Mouse (Mus musculus): ENCODE measurements around the gene Cwc27.

Cwc27 gene

DNA sequence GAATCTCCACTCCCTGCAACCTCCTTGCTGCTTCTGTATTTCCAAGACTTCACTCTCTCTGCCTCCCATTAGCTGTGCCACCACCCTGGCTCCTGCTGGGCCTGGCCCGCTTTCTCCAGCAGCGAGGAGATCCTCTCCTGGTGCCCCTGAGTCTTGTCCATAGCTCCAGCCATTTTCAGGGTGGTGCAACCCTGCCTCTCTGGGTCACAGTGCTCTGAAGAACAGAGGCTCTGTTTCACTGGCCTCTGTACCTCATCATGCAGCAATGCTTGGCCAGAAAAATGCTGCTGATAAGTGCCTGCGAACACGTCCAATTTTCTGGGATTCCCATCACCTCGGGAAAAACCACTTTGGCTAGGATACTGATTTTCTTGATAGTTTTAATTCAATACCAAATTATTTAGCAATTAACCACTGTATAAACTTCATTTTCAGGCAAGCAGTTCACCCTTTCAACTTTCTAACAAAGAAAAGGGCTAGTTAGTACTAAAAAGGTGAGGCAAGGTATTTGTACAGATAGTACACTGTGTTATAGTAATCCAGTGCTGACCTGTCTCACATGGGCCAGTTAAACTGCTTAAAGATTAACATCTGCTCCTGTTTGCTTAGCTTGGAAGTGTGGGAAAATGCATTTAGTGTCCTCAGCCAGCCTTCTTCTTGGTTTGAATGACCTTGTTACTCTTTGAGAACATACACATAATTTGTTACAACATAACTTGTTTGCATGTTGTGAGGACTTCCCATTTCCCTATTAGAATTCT, 176.1 kb downstream of the Cwc27 start:
- DNase-seq: no peak

DNA sequence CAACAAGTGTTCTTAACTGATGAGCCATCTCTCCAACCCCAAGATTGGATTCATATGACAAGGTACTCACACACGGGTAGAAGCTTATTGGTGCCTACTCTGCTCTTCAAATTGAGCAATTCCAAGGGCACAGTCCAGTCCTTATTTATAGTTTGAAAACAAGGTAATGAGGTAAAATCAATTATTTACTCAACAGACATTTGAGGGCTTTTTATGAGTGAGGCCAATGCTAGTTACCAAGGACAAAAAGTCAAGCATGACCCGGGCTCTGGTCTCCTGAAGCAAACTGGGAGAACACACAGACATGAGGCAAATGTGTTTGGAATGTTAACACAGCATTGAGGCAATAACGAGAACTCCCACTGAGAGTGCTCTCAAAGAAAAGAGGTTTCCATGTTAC, 178.0 kb downstream of the Cwc27 start:
- no peak for DNase-seq

DNA sequence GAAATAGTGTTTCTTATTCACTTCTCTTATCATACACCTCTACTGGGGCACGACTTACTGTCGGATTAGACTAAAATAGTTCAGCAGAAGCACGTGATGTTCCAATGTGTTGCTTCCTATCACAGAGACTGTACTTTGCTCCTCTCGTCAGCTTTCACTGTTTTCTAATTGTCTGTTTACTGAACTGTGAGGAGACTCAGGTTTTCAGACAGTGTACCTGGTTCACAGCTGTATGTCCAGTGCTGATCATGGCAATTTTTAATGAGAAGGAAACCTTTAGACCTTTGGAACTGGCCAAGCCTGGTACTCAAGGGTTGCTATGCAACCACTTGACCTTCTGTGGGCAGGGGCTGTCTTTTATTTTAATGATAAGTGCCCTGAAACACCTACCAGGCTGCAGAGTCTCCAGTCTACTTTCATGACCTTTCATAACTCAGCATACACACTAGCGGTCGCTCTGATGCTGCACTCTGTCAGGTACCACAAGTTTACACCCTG, 180.9 kb downstream of the Cwc27 start:
- no peak for DNase-seq

DNA sequence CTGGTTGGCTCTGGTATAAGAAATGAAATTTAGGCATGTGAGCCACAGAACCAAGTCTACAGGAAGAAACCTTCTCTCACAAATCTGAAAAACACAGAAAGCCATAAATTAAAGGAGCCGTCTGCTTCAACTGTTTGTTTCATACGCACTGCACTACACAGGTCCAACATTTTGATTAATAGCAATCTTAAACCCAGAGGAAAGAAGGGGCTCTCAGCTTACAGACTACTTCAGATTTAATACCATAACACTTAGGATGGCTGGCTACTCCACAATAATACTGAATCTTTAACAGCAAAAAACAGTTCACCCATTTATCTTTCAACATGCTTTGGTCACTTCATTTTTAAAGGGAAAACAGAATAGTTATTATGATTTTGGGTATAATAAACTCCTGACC, 182.2 kb downstream of the Cwc27 start:
- no peak for DNase-seq

DNA sequence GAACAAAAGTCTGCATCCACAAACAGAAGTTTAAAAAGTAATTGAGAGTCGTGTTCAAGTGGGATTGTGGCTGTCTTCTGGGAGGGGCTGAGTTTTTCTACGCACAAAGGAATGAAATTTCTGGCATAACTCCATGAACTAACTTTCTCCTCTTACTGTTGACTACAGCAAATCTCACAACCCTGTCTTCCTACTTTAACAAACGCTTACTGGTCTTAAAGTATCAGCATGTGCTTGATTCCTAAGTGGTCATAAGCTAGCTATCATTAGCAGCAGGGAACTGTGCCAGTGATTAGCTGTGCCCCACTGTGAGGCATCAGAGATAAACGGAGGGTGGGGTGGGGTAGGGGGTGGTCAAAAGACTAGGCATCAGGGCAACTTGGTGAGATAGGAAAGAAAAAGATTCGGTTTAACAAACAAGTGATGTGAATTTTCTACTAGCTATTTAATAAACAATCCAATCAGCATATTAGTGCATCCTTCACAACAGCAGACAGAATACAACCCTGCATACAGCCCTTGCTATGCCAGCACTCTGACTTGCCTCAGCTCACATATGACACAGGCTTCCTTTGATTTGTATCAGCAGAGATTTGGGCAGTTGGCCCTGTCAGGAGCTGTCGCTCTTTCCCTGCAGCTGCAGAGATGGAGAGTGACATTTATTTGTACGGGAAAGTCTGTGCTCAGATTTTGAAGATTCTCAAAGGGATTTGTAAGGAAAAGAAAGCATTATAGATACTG, 184.3 kb downstream of the Cwc27 start:
- no peak for DNase-seq

DNA sequence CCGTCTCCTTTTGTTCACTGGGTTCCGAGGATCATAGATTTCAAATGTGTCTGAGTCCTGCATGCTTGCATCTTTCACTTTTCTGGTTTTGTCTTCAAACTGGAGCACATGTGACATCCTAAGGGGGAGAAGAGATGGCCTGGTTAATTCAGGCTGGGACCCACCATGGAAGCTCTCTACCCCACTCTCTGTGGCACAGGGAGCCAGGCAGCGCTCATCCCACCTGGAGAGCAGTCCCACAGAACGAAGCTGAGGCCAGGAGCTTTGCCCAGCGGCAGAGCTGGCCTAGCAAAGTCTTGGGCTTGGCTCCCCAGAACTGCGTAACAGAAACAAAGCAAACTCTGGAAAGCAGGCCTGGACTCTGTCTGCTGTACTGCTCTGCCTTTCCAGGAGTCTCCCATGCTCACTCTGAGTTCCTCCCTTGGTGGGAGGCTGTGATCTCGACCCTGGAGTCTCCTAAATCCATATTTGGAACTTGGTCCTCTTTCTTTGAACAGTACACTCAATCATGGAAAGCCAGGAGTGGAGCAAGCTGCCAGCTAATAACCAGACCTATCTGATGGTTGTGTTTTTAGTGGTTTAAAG, 185.2 kb downstream of the Cwc27 start:
- DNase-seq: no peak

DNA sequence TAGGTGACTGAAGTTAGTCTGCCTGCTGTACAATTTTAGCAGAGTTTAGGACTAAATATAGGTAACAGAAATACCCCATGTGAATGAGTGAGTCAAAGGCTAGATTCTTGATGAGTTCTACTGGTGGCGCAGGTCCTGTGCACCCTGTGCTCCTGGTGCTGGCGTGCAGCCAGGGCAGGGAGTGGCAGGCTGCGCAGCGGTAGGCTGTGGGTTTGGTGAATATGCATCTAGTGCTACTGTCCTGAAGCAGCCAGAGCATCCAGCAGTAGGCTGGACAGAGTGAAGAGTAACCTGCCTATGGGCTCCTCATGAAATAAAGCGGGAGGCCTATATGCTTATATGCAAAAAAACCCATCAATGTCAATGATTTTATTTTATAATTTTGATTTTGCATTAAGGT, 186.1 kb downstream of the Cwc27 start:
- peak; percentile 35 to 55 for DNase-seq

DNA sequence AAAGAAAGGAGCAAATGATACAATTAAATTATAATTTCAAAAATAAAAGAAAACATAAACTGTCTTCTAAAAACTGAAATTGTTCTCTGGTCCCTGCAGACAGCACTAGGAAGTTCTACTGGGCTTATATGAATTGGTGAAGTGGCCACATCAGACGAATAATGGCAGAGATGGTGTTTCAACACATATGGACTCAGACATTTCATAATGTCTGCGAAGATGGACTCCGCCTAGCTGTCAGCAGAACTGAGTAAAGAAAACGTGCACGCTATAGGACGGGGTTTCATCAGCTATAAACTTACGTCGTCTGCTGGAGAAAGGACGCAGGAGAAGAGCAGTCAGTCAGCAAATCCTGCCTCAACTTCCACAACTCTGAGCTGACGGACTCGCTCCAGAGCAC, 187.3 kb downstream of the Cwc27 start:
- DNase-seq: no peak

DNA sequence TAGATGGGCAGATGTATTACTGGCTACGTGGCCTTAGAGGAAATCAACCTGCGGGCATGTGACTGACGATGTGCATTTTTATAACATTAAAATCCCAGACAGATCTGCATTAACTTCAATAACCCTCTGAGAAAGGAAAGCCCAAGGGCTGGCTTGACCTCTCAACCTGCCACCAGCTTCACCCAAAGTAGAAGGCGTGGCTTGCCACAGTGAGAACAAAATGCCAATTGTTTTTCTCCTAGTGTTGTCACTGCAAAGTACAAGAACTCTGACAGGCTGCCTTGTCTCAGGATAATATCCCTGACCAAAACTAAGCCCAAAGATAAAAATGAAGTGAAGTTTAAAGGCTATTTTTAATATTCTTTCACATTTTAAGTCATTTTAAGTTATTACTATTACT, 188.9 kb downstream of the Cwc27 start:
- DNase-seq: no peak

DNA sequence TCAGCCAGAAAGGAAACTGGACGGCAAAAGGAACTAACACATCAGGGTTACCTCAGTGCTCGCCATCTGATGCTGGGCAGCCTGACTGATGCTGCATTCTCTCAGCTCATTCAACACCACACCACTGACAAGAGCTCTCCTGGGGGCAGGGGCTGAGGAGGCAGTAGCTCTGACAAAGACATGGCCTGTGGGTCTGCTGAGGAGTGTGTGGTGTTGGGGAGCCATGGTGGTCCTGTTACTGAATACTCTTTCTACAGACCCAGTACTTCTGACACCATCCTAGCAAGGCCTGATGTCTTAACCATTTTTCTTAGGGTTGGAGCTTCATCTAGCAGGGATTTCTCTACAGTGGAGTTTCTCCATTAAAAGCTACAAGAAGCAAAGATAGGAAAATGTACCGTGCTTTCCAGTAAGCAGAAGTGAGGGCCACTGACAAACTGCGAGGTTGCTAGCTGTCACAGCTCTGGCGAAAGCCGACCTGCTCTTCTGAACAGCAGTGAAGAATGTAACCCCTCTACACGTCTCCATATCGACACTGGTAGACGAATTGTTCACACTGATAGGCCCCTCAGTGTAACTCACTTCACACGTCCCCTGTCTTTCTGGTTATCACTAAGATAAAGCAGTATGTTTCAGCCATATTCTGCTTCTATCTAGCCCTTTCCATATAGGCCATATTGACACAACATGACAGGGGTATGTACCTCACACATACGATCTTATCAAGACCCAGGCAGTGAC, 189.6 kb downstream of the Cwc27 start:
- no peak for DNase-seq

DNA sequence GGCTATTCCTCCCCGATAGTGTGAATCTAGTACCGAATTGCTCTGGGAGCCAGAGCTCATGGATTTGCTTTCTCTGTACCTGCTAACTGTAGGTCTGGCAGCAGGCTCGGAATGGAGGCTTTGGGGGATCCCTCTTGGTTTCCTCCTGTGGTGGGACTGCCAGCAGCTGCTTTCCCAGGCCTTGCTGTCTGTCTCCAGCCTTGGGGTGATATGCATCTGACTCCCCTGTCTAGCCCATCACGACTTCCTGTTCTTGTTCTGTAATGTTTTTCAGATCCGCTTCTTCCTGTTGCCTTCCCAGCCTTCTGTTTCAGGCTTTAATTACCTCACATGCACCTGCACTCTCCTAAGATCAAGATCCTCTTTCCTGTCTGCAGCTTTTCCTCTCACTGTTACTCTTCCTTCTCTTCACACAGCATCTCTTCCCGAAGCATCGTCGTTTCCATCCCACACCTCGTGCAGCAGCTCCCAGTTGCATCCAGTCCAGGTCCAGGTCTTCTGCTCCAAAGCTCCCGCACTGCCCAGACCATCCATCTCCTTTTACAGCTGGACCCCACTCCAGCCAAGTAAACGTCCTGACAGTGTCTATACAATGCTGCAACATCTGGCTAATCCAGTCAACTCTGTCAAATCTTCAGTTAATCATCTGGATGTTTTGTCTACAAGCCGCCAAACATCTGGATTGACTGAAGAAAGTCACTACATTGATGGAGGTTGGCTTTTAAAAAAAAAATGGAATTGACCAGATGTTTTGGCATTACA, 193.6 kb downstream of the Cwc27 start:
- no peak for DNase-seq

DNA sequence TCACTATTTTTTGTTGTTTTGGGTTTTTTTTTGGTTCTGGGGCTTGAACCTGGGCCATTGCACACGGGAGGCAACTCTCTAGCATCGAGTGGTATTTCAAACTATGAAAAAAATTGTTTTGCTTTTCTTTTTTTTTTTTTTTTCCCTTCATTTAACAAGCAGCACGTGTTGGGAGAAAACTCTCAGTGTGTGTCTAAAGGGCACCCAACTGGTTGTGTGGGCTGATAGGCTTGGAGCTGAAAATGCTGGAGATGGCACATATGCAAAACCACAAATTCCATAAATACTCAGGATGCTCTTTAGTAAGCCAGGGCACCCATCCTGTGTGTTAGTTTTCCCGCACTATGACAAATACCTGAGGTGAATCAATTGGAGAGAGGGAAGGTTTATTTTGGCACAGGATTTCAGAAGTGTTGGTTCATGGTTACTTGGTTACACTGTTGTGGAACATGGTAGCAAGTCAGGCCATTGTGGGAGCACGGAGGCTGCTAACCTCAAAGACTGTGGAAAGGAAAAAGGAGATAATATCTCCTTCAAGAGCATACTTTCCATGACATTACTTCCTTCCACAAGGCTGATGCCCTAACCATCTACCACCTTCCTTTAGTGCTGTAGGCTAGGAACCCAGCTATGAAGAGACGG, 194.7 kb downstream of the Cwc27 start:
- DNase-seq: no peak

DNA sequence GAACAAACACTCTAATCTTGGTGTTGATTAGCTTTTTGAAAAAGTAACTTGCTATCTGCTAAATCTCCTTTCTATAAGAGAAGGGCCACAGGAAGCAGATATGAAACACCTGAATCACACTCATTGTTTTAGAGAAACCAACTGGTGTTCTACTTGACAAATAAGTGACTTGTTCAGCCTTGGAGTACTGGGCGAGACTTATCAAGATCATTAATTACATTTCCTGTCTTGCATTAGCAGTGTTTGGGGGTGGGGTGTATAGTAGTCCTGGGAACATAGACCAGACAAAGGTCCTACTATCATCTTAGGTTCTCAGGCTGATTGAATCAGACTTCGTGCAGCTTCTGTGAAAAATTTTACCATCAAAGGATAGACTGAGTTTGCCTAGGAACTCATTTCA, 196.5 kb downstream of the Cwc27 start:
- DNase-seq: no peak

DNA sequence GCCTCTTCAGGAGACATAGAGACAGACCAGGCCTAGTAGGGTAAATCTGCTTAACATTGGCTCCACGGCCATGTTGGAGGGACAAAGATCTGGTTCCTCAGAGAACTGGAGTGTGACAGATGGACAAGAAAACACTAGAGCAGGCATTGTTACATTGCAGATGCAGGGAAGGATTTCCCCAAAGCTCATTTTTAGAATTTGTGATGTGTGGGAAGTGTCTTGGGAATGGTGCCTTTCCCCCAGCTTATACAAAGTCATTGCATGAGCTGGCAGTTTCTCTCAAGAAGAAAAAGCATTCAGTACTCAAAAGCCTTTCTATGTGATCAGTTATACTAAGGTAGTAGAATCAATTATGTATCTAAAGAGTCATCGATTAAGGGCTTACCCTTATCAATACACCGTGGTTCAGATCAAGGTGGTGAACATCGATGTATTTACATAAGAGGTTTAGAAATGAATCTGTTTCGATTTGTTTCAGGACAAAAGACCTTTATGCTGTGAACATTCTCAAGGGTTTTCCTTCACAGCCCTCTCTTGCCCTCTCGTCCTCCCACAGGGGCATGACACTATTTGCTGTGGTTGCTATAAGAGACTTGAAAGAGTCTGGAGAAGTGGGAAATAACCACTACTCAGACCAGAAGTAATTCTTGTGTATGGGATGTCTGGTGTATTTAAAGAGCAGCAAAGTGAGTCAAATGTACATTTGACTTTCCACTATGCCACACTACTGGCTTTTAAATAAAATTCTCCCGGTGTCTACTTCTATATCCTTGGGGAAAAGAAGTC, 197.2 kb downstream of the Cwc27 start:
- DNase-seq: no peak

DNA sequence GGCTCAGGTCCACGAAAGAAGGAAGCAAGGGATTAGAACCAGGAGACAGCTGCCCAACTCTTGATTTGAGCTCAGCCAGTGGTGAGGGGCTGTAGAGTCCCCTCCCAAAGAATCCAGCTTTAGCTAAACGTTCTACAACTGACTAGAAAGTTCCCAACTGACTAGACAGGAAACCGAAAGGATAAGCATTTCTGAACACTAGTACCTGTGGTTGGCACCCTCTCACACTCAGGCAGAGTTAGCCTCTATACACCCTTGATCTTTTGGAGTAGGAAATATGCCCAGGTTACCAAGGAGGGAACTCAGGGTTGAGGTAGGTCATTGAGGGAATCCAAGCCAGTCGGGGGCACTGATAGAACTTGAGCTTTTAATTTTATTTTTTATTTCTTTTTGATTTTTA, 199.7 kb downstream of the Cwc27 start:
- DNase-seq: no peak

DNA sequence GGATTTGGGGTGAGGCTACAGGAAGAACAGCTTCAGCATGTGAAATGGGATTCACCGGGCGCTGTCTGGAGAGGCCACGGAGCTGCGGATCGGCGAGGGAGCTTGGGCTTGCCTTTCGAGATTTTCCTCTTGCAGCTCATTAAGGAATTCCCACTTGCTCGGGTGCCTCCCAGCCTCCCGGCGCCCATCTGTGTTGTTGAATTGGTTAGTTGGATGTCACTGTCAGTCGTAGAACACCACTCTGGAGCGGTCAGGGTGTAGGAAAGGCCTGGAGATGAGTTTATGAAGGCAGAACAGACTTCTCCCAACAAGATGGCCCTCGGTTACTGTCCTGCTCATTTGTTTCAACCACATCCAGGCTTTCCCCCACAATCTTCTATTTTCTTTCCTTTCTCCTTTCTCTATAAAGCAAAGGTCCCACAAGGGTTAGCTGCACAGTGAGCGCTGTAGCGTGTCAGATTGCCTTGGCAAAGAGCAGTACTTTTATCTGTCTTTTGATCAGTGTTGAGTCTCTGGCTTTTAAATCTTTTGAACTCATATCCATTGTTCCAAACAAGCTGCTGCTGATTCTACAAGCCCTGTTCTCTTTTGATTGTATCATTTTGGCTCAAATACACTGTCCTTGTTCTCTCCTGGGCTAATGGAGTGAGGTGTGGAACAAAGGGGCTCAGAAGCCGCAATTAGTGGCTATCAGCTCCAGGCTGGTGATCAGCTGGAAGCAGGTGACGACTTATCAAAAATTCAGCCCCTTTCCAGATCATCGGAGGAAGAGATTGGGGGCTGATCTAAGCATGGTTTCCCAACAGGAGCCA, 200.7 kb downstream of the Cwc27 start:
- DNase-seq: no peak

DNA sequence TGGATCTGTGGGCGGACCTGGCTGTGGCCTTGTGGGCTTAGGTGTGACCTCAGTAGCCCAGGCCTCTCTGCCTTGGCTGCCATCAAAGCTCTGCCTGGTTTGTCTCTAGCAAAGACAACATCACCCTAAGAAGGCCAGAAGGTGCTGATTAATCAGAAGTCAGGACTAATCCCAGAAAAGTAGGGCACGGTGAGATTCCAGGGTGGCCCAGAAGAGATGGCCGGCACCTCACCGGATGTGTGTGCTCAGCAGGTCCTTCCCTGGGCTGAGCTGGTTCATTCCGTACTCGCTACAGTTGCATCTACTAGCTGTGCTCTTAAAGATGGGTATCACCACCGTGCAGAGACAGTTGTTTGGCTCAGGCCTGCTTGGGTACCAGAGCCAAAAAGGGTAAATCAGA, 201.8 kb downstream of the Cwc27 start:
- DNase-seq: no peak

DNA sequence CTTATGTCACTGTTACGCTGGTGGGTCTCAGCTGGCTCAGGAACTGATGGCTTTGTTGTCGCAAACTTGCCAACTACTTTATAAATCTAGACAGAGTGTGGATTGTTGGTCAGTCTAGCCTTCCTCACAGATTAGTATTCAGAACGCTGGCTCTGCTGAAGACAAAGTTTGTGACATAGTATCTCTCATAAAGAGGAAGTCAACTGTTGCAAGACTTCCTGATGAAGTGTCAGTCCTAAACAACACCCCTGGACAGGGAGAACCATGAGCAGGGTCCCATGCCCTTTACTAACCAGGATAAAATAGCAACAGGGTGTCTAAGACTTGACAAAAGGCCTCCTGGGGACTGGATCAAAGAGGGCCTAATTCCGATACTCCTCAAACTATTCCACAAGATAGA, 205.6 kb downstream of the Cwc27 start:
- no peak for DNase-seq

DNA sequence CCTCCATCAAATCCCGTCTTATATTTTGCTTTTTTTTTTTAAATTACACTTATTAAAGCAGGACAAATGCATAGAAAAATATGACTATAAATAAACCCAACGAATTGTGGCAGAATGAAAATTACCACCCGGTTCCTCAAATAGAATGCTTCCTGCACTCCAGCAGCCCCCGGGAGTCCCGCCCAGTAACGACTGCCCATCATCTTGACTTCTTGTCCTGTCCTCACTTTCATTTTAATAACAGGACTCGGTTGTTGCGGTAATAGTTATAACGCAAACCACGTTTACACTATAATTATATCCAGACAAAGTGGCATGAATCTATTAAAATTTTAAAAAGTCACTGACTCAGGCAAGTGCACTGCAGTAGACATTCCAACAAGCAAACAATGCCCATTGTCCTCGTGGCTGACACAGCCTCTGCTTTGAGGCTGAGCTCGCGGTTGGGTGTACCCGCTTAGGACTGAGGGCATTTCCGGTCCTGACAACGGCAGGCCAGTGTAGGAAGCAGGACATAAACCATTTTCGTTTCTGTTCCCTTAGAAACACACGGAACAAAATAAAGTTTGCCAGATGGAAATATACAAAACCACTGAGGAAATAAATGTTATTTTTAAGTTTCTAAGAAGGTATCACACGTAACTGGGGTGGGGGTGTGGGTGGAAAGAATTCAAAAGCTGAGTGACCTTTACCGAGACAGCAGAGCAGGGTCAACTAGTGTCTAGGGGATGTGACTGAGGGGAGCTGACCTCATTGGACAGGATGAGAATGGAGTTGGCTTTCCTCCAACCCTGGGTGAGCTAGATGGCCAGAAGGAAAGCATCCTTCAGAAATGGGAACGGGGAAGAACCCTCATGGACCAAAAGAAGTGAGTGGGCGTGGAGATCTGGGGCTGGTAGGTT, 206.5 kb downstream of the Cwc27 start:
- no peak for DNase-seq

All from cerebellum, postnatal 25 days (tissue).